Mouse (Mus musculus) stomach, postnatal 0 days (tissue): Measurements from ENCODE around the gene Ppp2r5e. TPM values are rescaled to one million over a fixed set of nuclear protein-coding genes. Genes with fewer than 3 reads are reported as not detected.
"Not testable (repeated sequence)": the region's sequence is repeated elsewhere in the genome, so short reads cannot be mapped to it uniquely, and the experiment has no call there.

Experiments
- ATAC-seq: fragments of 200-750 bp; cut with Nextera tagmentation; 2 replicates; pipeline ENCODE4 v1.8.0; 2017; ENCODE audit not compliant: low FRiP score, low TSS enrichment
- DNase-seq: peaks from one replicate; pipeline ENCODE4 v3.0.0-alpha.2; 2016; ENCODE audit warnings: low spot score
- H3K27ac ChIP-seq: fragments of 300-500 bp; sonication (generic); replicated peaks from 2 replicates; pipeline ENCODE4 v1.5.1; 2014; ENCODE audit warnings: mild to moderate bottlenecking, control low read depth
- H3K27me3 ChIP-seq: fragments of 300-500 bp; sonication (generic); 2 replicates; pipeline ENCODE4 v1.6.1; 2014; ENCODE audit warnings: low read length; ENCODE audit not compliant: control insufficient read depth, insufficient read depth
- H3K36me3 ChIP-seq: fragments of 300-500 bp; sonication (generic); 2 replicates; pipeline ENCODE4 v1.6.1; 2014; ENCODE audit warnings: low read length, mixed read lengths; ENCODE audit not compliant: control insufficient read depth, insufficient read depth
- H3K4me1 ChIP-seq: fragments of 300-500 bp; sonication (generic); replicated peaks from 2 replicates; pipeline ENCODE4 v1.6.1; 2014; ENCODE audit warnings: antibody characterized with exemption; ENCODE audit not compliant: control insufficient read depth, insufficient read depth
- H3K4me2 ChIP-seq: fragments of 300-500 bp; sonication (generic); replicated peaks from 2 replicates; pipeline ENCODE4 v1.6.1; 2014; ENCODE audit warnings: low read depth, mild to moderate bottlenecking, control low read depth, moderate library complexity
- H3K4me3 ChIP-seq: fragments of 300-500 bp; sonication (generic); 2 replicates; pipeline ENCODE4 v1.5.1; 2014; ENCODE audit warnings: low read depth, low read length, control low read depth
- H3K9ac ChIP-seq: fragments of 300-500 bp; sonication (generic); 2 replicates; pipeline ENCODE4 v1.6.1; 2014; ENCODE audit warnings: mild to moderate bottlenecking, low read length, control low read depth, mixed read lengths
- H3K9me3 ChIP-seq: fragments of 300-500 bp; sonication (generic); 2 replicates; pipeline ENCODE4 v1.6.1; 2016; ENCODE audit warnings: low read length; ENCODE audit not compliant: control insufficient read depth
- CTCF ChIP-seq: IDR thresholded peaks from 2 replicates; pipeline ENCODE4 v1.5.1; 2016; ENCODE audit warnings: antibody characterized with exemption, low read depth, mild to moderate bottlenecking, moderate library complexity
- EP300 ChIP-seq: optimal IDR thresholded peaks from 2 replicates; pipeline ENCODE3; 2016; ENCODE audit warnings: antibody characterized with exemption
- WGBS: fragments of 180-500 bp; shearing (Covaris S2); extraction: QIAGEN DNeasy Blood & Tissue Kit; methylation state at CpG from one replicate; pipeline ENCODE4 v1.1.7; 2014; 5-methylcytosine and 5-hydroxymethylcytosine counted together
- polyA plus RNA-seq: library from polyadenylated mRNA; unstranded; fragments of >200 nt; fragmentation: Nextera tagmentation; extraction: Ambion mirVana; gene quantifications from 2 replicates; pipeline ENCODE4 v1.2.1, GENCODE M21; 2015

Gene Ppp2r5e
- polyA plus RNA-seq, 1 experiment from 2014 or later, result 8.9 TPM

- no peak for DNase-seq
- 46% methylated on average over 6 of the region's 6 CpGs for WGBS
- no peak overlapping the region for H3K9ac ChIP-seq
Observed at GRCm38 (mm10) chr12:75504991-75505650, 90.9 kb downstream of the Ppp2r5e start.

GRCm38 (mm10) chr12:75502664-75503063 lies 93.4 kb downstream of the Ppp2r5e start:
- ATAC-seq, result no peak
- no peaks in the 10 kb centered on the region for H3K9me3 ChIP-seq
- H3K4me1 ChIP-seq, result no peaks in the 10 kb centered on the region
- H3K4me3 ChIP-seq, result no peak overlapping the region
- H3K27me3 ChIP-seq, result no peaks in the 10 kb centered on the region
- H3K27ac ChIP-seq, result no peak overlapping the region
- no peak overlapping the region for H3K9ac ChIP-seq
- no peak overlapping the region for H3K4me2 ChIP-seq
- no peak for TF ChIP-seq CTCF
- TF ChIP-seq EP300, result no peak
- DNase-seq, result no peak
- 56% methylated on average over 4 of the region's 4 CpGs for WGBS
- no peaks in the 10 kb centered on the region for H3K36me3 ChIP-seq

More at GRCm38 (mm10) chr12:75504991-75505650, 90.9 kb downstream of the Ppp2r5e start:
- no peaks in the 10 kb centered on the region for H3K4me1 ChIP-seq
- no peak overlapping the region for H3K27ac ChIP-seq
- no peak overlapping the region for H3K4me2 ChIP-seq
- H3K36me3 ChIP-seq, result no peaks in the 10 kb centered on the region
- no peaks in the 10 kb centered on the region for H3K9me3 ChIP-seq
- no peak overlapping the region for H3K4me3 ChIP-seq
- ATAC-seq, result no peak
- H3K27me3 ChIP-seq, result no peaks in the 10 kb centered on the region
- TF ChIP-seq CTCF, result no peak
- TF ChIP-seq EP300, result no peak

- H3K27ac ChIP-seq, result no peak overlapping the region
- H3K36me3 ChIP-seq, result no peaks in the 10 kb centered on the region
- H3K9ac ChIP-seq, result no peak overlapping the region
- no peaks in the 10 kb centered on the region for H3K27me3 ChIP-seq
- DNase-seq (no peak), ATAC-seq (no peak)
- no peaks in the 10 kb centered on the region for H3K9me3 ChIP-seq
- TF ChIP-seq EP300 (no peak), CTCF (no peak)
- no peaks in the 10 kb centered on the region; the same call in 1 of the 2 replicates for H3K4me1 ChIP-seq
- WGBS, result 86% methylated on average over 1 of the region's 1 CpGs
- no peak overlapping the region for H3K4me2 ChIP-seq
- no peak overlapping the region for H3K4me3 ChIP-seq
Observed at GRCm38 (mm10) chr12:75497698-75498097, 98.3 kb downstream of the Ppp2r5e start.

- Histone ChIP-seq H3K4me2 (no peak overlapping the region), H3K4me3 (no peak overlapping the region), H3K9me3 (no peaks in the 10 kb centered on the region), H3K9ac (no peak overlapping the region), H3K27me3 (no peaks in the 10 kb centered on the region), H3K36me3 (no peaks in the 10 kb centered on the region), H3K27ac (no peak overlapping the region), H3K4me1 (no peaks in the 10 kb centered on the region; the same call in 1 of the 2 replicates)
- DNase-seq (no peak), ATAC-seq (no peak)
- TF ChIP-seq CTCF (no peak), EP300 (no peak)
- 88% methylated on average over 3 of the region's 3 CpGs for WGBS
Observed at GRCm38 (mm10) chr12:75495636-75496035, 100.4 kb downstream of the Ppp2r5e start.

GRCm38 (mm10) chr12:75494643-75495042 lies 101.4 kb downstream of the Ppp2r5e start:
- no peaks in the 10 kb centered on the region; the same call in 1 of the 2 replicates for H3K4me1 ChIP-seq
- ATAC-seq (no peak), DNase-seq (no peak)
- H3K36me3 ChIP-seq, result no peaks in the 10 kb centered on the region
- H3K9ac ChIP-seq, result no peak overlapping the region
- no peak overlapping the region for H3K27ac ChIP-seq
- no peak overlapping the region for H3K4me3 ChIP-seq
- TF ChIP-seq CTCF (no peak), EP300 (no peak)
- WGBS, result 94% methylated on average over 3 of the region's 3 CpGs
- H3K9me3 ChIP-seq, result no peaks in the 10 kb centered on the region
- H3K27me3 ChIP-seq, result no peaks in the 10 kb centered on the region
- H3K4me2 ChIP-seq, result no peak overlapping the region

GRCm38 (mm10) chr12:75492549-75493327 lies 103.3 kb downstream of the Ppp2r5e start:
- Histone ChIP-seq H3K36me3 (no peaks in the 10 kb centered on the region), H3K4me1 (no peaks in the 10 kb centered on the region; the same call in 1 of the 2 replicates), H3K4me2 (no peak overlapping the region), H3K27ac (no peak overlapping the region), H3K9me3 (no peaks in the 10 kb centered on the region), H3K9ac (no peak overlapping the region), H3K27me3 (no peaks in the 10 kb centered on the region), H3K4me3 (no peak overlapping the region)
- no peak for ATAC-seq
- TF ChIP-seq CTCF, result no peak
- no peak for TF ChIP-seq EP300
- DNase-seq, result no peak
- 42% methylated on average over 3 of the region's 3 CpGs for WGBS

GRCm38 (mm10) chr12:75492148-75492547 lies 103.9 kb downstream of the Ppp2r5e start:
- H3K27ac ChIP-seq, H3K4me2 ChIP-seq, H3K9me3 ChIP-seq, H3K4me3 ChIP-seq, ATAC-seq, DNase-seq, H3K9ac ChIP-seq, H3K36me3 ChIP-seq, H3K4me1 ChIP-seq, H3K27me3 ChIP-seq: not testable (repeated sequence)
- WGBS, result 86% methylated on average over 3 of the region's 3 CpGs
